Mouse (Mus musculus) liver, embryonic 14.5 days (tissue): ENCODE results near the gene Sptbn2. TPM values are rescaled to one million over a fixed set of nuclear protein-coding genes. Genes with fewer than 3 reads are reported as not detected.
"Not testable (repeated sequence)": the region's sequence is repeated elsewhere in the genome, so short reads cannot be mapped to it uniquely, and the experiment has no call there.

ENCODE experiments used
- ATAC-seq: fragments of 200-750 bp; cut with Nextera tagmentation; 2 replicates; pipeline ENCODE4 v1.8.0; 2017; ENCODE audit warnings: moderate number of reproducible peaks, mild to moderate bottlenecking, moderate library complexity; ENCODE audit not compliant: insufficient read depth
- DNase-seq, 3 experiments: peaks; one replicate each; pipeline ENCODE4 v3.0.0-alpha.2; 2012 to 2013; ENCODE audit warnings: low read depth in 3 of 3, low spot score in 3 of 3
- H3K27ac ChIP-seq: fragments of 300-500 bp; sonication (generic); 2 replicates; pipeline ENCODE4 v1.5.1; 2014; ENCODE audit warnings: moderate library complexity, mild to moderate bottlenecking, control low read depth, inconsistent platforms
- H3K27me3 ChIP-seq: fragments of 300-500 bp; sonication (generic); 2 replicates; pipeline ENCODE4 v1.6.1; 2014; ENCODE audit warnings: mild to moderate bottlenecking, low read length, moderate library complexity; ENCODE audit not compliant: control insufficient read depth, insufficient read depth
- H3K36me3 ChIP-seq: fragments of 300-500 bp; sonication (generic); replicated peaks from 2 replicates; pipeline ENCODE4 v1.6.1; 2014; ENCODE audit warnings: low read depth; ENCODE audit not compliant: control insufficient read depth, insufficient read depth
- H3K4me1 ChIP-seq, 2 experiments: fragments of 200-500 bp in 1 of 2; fragments of 300-500 bp in 1 of 2; sonication (generic) in 1 of 2; replicated peaks; 2 replicates each; pipeline ENCODE4 v1.6.1; 2012 to 2014; ENCODE audit warnings: antibody characterized with exemption in 1 of 2, inconsistent platforms in 1 of 2, low read length in 1 of 2; ENCODE audit not compliant: control insufficient read depth in 2 of 2, insufficient read depth in 2 of 2
- H3K4me2 ChIP-seq: fragments of 300-500 bp; sonication (generic); 2 replicates; pipeline ENCODE4 v1.6.1; 2014; ENCODE audit warnings: low read depth, mild to moderate bottlenecking, control low read depth, moderate library complexity
- H3K4me3 ChIP-seq, 2 experiments: fragments of 200-500 bp in 1 of 2; fragments of 300-500 bp in 1 of 2; sonication (generic) in 1 of 2; 2 replicates each; pipeline ENCODE4 v1.5.1; 2012 to 2014; ENCODE audit warnings: low read depth in 2 of 2, low read length in 2 of 2, mild to moderate bottlenecking in 2 of 2, control low read depth in 1 of 2, inconsistent platforms in 1 of 2, moderate library complexity in 1 of 2; ENCODE audit not compliant: insufficient read depth in 1 of 2
- H3K9ac ChIP-seq: fragments of 300-500 bp; sonication (generic); replicated peaks from 2 replicates; pipeline ENCODE4 v1.6.1; 2014; ENCODE audit warnings: mild to moderate bottlenecking, control low read depth, moderate library complexity
- H3K9me3 ChIP-seq: fragments of 300-500 bp; sonication (generic); 2 replicates; pipeline ENCODE4 v1.6.1; 2016; ENCODE audit warnings: low read length, mixed read lengths; ENCODE audit not compliant: control insufficient read depth
- CTCF ChIP-seq: IDR thresholded peaks from 2 replicates; pipeline ENCODE4 v1.5.1; 2016; ENCODE audit warnings: antibody characterized with exemption, low read depth, control low read depth
- EP300 ChIP-seq: IDR thresholded peaks from 2 replicates; pipeline ENCODE4 v1.6.1; 2016; ENCODE audit warnings: antibody characterized with exemption, low read depth
- WGBS: fragments of 180-500 bp; shearing (Covaris S2); extraction: QIAGEN DNeasy Blood & Tissue Kit; methylation state at CpG from one replicate; pipeline ENCODE4 v1.1.7; 2014; ENCODE audit not compliant: insufficient replicate concordance; 5-methylcytosine and 5-hydroxymethylcytosine counted together
- polyA plus RNA-seq, 2 experiments: library from polyadenylated mRNA; depleted of rRNA in 1 of 2; stranded (reverse) in 1 of 2; unstranded in 1 of 2; fragments of >200 nt; fragmentation: Nextera tagmentation in 1 of 2; extraction: Ambion mirVana in 1 of 2; gene quantifications; 2 replicates each; pipeline versions ENCODE4 v1.2.1 to v1.2.3; 2012 to 2014

Sptbn2 gene
- polyA plus RNA-seq, 2 experiments = 0.03 to 0.04 TPM

GRCm38 (mm10) chr19:4748493-4748892, 37.5 kb downstream of the Sptbn2 start:
- Histone ChIP-seq H3K4me2 (no peak overlapping the region), H3K36me3 (no peaks in the 10 kb centered on the region), H3K4me1 (no peaks in the 10 kb centered on the region), H3K27ac (no peak overlapping the region), H3K4me3 (no peak overlapping the region), H3K27me3 (no peaks in the 10 kb centered on the region), H3K9me3 (no peaks in the 10 kb centered on the region), H3K9ac (no peak overlapping the region)
- 73% methylated on average over 10 of the region's 10 CpGs for WGBS
- ATAC-seq = no peak
- TF ChIP-seq CTCF (no peak), EP300 (no peak)
- no peak for DNase-seq

GRCm38 (mm10) chr19:4749975-4750374, 39.0 kb downstream of the Sptbn2 start:
- no peaks in the 10 kb centered on the region for H3K27me3 ChIP-seq
- no peak overlapping the region for H3K27ac ChIP-seq
- H3K4me2 ChIP-seq = no peak overlapping the region
- H3K9me3 ChIP-seq = no peaks in the 10 kb centered on the region
- H3K4me1 ChIP-seq = no peaks in the 10 kb centered on the region
- TF ChIP-seq CTCF (no peak), EP300 (no peak)
- no peak for ATAC-seq
- H3K4me3 ChIP-seq = no peak overlapping the region
- WGBS = 66% methylated on average over 6 of the region's 6 CpGs
- no peak overlapping the region for H3K9ac ChIP-seq
- no peaks in the 10 kb centered on the region for H3K36me3 ChIP-seq
- no peak for DNase-seq

- peak overlapping the region; percentile 94 for H3K4me2 ChIP-seq
- peak; percentile 69 for ATAC-seq
- peak; percentile 99 for TF ChIP-seq CTCF
- TF ChIP-seq EP300 = no peak
- no peaks in the 10 kb centered on the region for H3K9me3 ChIP-seq
- peak overlapping the region; percentile 73 to 86 for H3K4me3 ChIP-seq
- 2% methylated on average over 10 of the region's 10 CpGs for WGBS
- H3K36me3 ChIP-seq = no peaks in the 10 kb centered on the region; the same call in 1 of the 2 replicates
- peak; percentile 74 to 79 (median 75) for DNase-seq
- H3K27ac ChIP-seq = peak overlapping the region; percentile 69
- peaks cover 0 to 8% of the 10 kb centered on the region in 2 experiments; a peak in 3 of 4 replicates for H3K4me1 ChIP-seq
- H3K9ac ChIP-seq = peak overlapping the region; percentile 66
- no peaks in the 10 kb centered on the region for H3K27me3 ChIP-seq
Measured at GRCm38 (mm10) chr19:4755565-4756192, 44.7 kb downstream of the Sptbn2 start.

GRCm38 (mm10) chr19:4756193-4756911, 45.4 kb downstream of the Sptbn2 start, which contains the start of gene Rbm4b:
Gene Rbm4b, plus strand, starts transcription at chr19:4756497.
- peaks cover 0 to 8% of the 10 kb centered on the region in 2 experiments; a peak in 3 of 4 replicates for H3K4me1 ChIP-seq
- peak within 1 kb of the TSS; percentile 73 to 86 for H3K4me3 ChIP-seq
- TF ChIP-seq CTCF (no peak), EP300 (peak; percentile 30)
- peak; percentile 92 for ATAC-seq
- peaks cover 3% of the 10 kb centered on the region for H3K36me3 ChIP-seq
- DNase-seq = peak; percentile 83 to 86 (median 83)
- no peaks in the 10 kb centered on the region for H3K9me3 ChIP-seq
- peak within 1 kb of the TSS; percentile 66 for H3K9ac ChIP-seq
- peak within 1 kb of the TSS; percentile 94 for H3K4me2 ChIP-seq
- WGBS = under 1% methylated on average over 65 of the region's 65 CpGs
- H3K27ac ChIP-seq = peak within 1 kb of the TSS; percentile 69
- H3K27me3 ChIP-seq = no peaks in the 10 kb centered on the region

- H3K36me3 ChIP-seq = peaks cover 8% of the 10 kb centered on the region
- DNase-seq (peak in 1 of 3 experiments; percentile 4), ATAC-seq (no peak)
- WGBS = 12% methylated on average over 9 of the region's 9 CpGs
- TF ChIP-seq CTCF (no peak), EP300 (no peak)
- H3K27me3 ChIP-seq = no peaks in the 10 kb centered on the region
- H3K9me3 ChIP-seq = no peaks in the 10 kb centered on the region
- H3K4me3 ChIP-seq = peak overlapping the region; percentile 73 to 86
- peak overlapping the region; percentile 66 for H3K9ac ChIP-seq
- peaks cover 0 to 8% of the 10 kb centered on the region in 2 experiments; a peak in 3 of 4 replicates for H3K4me1 ChIP-seq
- H3K4me2 ChIP-seq = peak overlapping the region; percentile 94
- H3K27ac ChIP-seq = peak overlapping the region; percentile 41
Measured at GRCm38 (mm10) chr19:4756921-4757320, 46.0 kb downstream of the Sptbn2 start.

GRCm38 (mm10) chr19:4760544-4760943, 49.6 kb downstream of the Sptbn2 start:
- peaks cover 37% of the 10 kb centered on the region for H3K36me3 ChIP-seq
- not testable (repeated sequence) for H3K4me3 ChIP-seq, H3K27me3 ChIP-seq, H3K4me1 ChIP-seq, H3K9me3 ChIP-seq, H3K9ac ChIP-seq, ATAC-seq, DNase-seq, H3K27ac ChIP-seq, H3K4me2 ChIP-seq
- WGBS = 79% methylated on average over 8 of the region's 8 CpGs
